Mouse (Mus musculus): Measurements from ENCODE around the gene Slc12a5.

Gene Slc12a5

GRCm38 (mm10) chr2:164979749-164980148 is 19.1 kb downstream of the Slc12a5 start:
- no peak for DNase-seq (ENCODE audit: low read depth, low spot score)

GRCm38 (mm10) chr2:164985962-164986361 is 25.4 kb downstream of the Slc12a5 start:
- no peak for DNase-seq (ENCODE audit: low read depth, low spot score)

GRCm38 (mm10) chr2:164986371-164987027 is 25.9 kb downstream of the Slc12a5 start:
- DNase-seq (ENCODE audit: low read depth, low spot score), result no peak

GRCm38 (mm10) chr2:164988777-164989176 is 28.2 kb downstream of the Slc12a5 start:
- no peak for DNase-seq (ENCODE audit: low read depth, low spot score)

- DNase-seq (ENCODE audit: low read depth, low spot score), result no peak
Observed at GRCm38 (mm10) chr2:164991111-164991510, 30.5 kb downstream of the Slc12a5 start.

GRCm38 (mm10) chr2:164991808-164992207 is 31.2 kb downstream of the Slc12a5 start:
- no peak for DNase-seq (ENCODE audit: low read depth, low spot score)

GRCm38 (mm10) chr2:164994156-164994555 is 33.6 kb downstream of the Slc12a5 start:
- no peak for DNase-seq (ENCODE audit: low read depth, low spot score)

- no peak for DNase-seq (ENCODE audit: low read depth, low spot score)
Observed at GRCm38 (mm10) chr2:164994659-164995428, 34.2 kb downstream of the Slc12a5 start.

GRCm38 (mm10) chr2:164995976-164996375 is 35.4 kb downstream of the Slc12a5 start:
- DNase-seq (ENCODE audit: low read depth, low spot score), result no peak

- no peak for DNase-seq (ENCODE audit: low read depth, low spot score)
Observed at GRCm38 (mm10) chr2:164996848-164997720, 36.5 kb downstream of the Slc12a5 start.

- DNase-seq (ENCODE audit: low read depth, low spot score), result no peak
Observed at GRCm38 (mm10) chr2:164997721-164998428, 37.3 kb downstream of the Slc12a5 start.

- no peak for DNase-seq (ENCODE audit: low read depth, low spot score)
Observed at GRCm38 (mm10) chr2:165001958-165002357, 41.4 kb downstream of the Slc12a5 start.

- DNase-seq (ENCODE audit: low read depth, low spot score), result no peak
Observed at GRCm38 (mm10) chr2:165003108-165003507, 42.5 kb downstream of the Slc12a5 start.

- no peak for DNase-seq (ENCODE audit: low read depth, low spot score)
Observed at GRCm38 (mm10) chr2:165004237-165004636, 43.6 kb downstream of the Slc12a5 start.

- no peak for DNase-seq (ENCODE audit: low read depth, low spot score)
Observed at GRCm38 (mm10) chr2:165006813-165007212, 46.2 kb downstream of the Slc12a5 start.

- no peak for DNase-seq (ENCODE audit: low read depth, low spot score)
Observed at GRCm38 (mm10) chr2:165007986-165008385, 47.4 kb downstream of the Slc12a5 start.

- DNase-seq (ENCODE audit: low read depth, low spot score), result no peak
Observed at GRCm38 (mm10) chr2:165009161-165009560, 48.6 kb downstream of the Slc12a5 start.

- DNase-seq (ENCODE audit: low read depth, low spot score), result no peak
Observed at GRCm38 (mm10) chr2:165009581-165009980, 49.0 kb downstream of the Slc12a5 start.

GRCm38 (mm10) chr2:165010351-165010750 is 49.7 kb downstream of the Slc12a5 start:
- DNase-seq (ENCODE audit: low read depth, low spot score), result no peak

GRCm38 (mm10) chr2:165014935-165015334 is 54.3 kb downstream of the Slc12a5 start:
- DNase-seq (ENCODE audit: low read depth, low spot score), result no peak

- DNase-seq (ENCODE audit: low read depth, low spot score), result no peak
Observed at GRCm38 (mm10) chr2:165020490-165020889, 59.9 kb downstream of the Slc12a5 start.
